In the genomic region with DNA sequence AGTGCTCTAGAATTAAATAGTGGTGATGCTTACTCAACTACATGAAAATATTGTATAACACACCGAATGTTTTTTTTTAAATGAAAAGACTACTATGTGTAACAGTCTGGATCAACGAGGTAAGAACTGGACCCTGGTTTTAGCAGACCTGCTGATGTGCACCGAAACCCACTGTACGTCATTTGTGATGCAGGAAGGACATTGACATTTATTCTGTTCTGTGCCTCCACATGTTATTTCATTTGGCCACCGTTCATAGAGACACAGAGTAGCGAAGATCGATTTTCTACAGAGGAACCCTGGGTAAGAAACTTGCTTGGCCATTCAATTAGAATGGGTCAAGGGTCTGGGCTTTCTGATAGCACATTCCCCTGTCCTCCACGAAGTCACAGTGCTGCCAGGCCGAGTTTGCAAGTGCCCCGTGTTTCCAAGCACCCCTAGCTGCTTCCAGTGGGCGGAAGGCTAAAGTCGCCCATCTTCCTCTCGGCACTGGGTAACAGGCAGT, we compare ENCODE assay signal across 8 mouse cellular contexts. TPM values are rescaled to one million over a fixed set of nuclear protein-coding genes. Genes with fewer than 3 reads are reported as not detected.
DNase-seq lines count a peak whose midpoint lies in the region; ATAC-seq and TF ChIP-seq lines count a peak whose summit lies in the region.

No protein-coding gene starts in this region.

- no peaks in the 10 kb centered on the region for H3K36me3 ChIP-seq in heart, adult 2 months (ENCODE audit: control insufficient read depth, insufficient read depth, low read length)
- H3K36me3 ChIP-seq in forebrain, embryonic 11.5 days (ENCODE audit: control insufficient read depth, insufficient read depth, low read length): peaks cover 10% of the 10 kb centered on the region
- H3K36me3 ChIP-seq in liver, embryonic 12.5 days: peaks cover 31% of the 10 kb centered on the region

- no peak; the same call in 1 of the 2 replicates for ATAC-seq in forebrain, embryonic 11.5 days (replicated peaks; ENCODE audit: low FRiP score)
- no peak; the same call in 1 of the 2 replicates for ATAC-seq in liver, embryonic 12.5 days
- no peak; the same call in 1 of the 2 replicates for ATAC-seq in monocyte, adult 5-6 weeks (replicated peaks; ENCODE audit: insufficient number of reproducible peaks, low FRiP score, low TSS enrichment, poor library complexity, severe bottlenecking)

- H3K4me2 ChIP-seq in forebrain, embryonic 11.5 days (ENCODE audit: low read depth, low read length, severe bottlenecking): peak overlapping the region; percentile 95
- H3K4me2 ChIP-seq in liver, embryonic 12.5 days: peak overlapping the region; percentile 94

- TF ChIP-seq CTCF in heart, adult 2 months (IDR thresholded peaks at IDR 0.05): no peak

- no peaks in the 10 kb centered on the region for H3K9me3 ChIP-seq in forebrain, embryonic 11.5 days (ENCODE audit: control insufficient read depth, low read length)
- no peaks in the 10 kb centered on the region for H3K9me3 ChIP-seq in liver, embryonic 12.5 days (replicated peaks)

- H3K79me2 ChIP-seq in heart, adult 2 months (replicated peaks; ENCODE audit: control insufficient read depth, insufficient read depth, low read length): no peaks in the 10 kb centered on the region

- TF ChIP-seq POLR2A in heart, adult 2 months (IDR thresholded peaks at IDR 0.05; ENCODE audit: insufficient read depth, low read depth, low read length): no peak

- H3K27ac ChIP-seq in heart, adult 2 months: peak overlapping the region; percentile 100
- peak overlapping the region; percentile 83 for H3K27ac ChIP-seq in forebrain, embryonic 11.5 days (ENCODE audit: low read depth, low read length)
- H3K27ac ChIP-seq in liver, embryonic 12.5 days: peak overlapping the region; percentile 89

- peaks cover 19% of the 10 kb centered on the region for H3K4me1 ChIP-seq in heart, adult 2 months (ENCODE audit: control insufficient read depth, insufficient read depth, low read length)
- peaks cover 16% of the 10 kb centered on the region; the same call in 1 of the 2 replicates for H3K4me1 ChIP-seq in forebrain, embryonic 11.5 days (replicated peaks; ENCODE audit: control insufficient read depth, insufficient read depth, low read length)
- H3K4me1 ChIP-seq in liver, embryonic 12.5 days: peaks cover 60% of the 10 kb centered on the region

- intact Hi-C loops in heart, adult 2 months (cut with DNase I): no loop called here
- intact Hi-C loops in heart, postnatal 36 days (cut with DNase I): no loop called here
- intact Hi-C loops in gastrocnemius, postnatal 36 days (cut with DNase I): no loop called here

- DNase-seq in heart, adult 2 months: no peak
- DNase-seq in heart, postnatal 36 days: no peak
- DNase-seq in 3T3-L1 (ENCODE audit: low read depth, low spot score): peak; percentile 55
- DNase-seq in forebrain, embryonic 11.5 days (ENCODE audit: low spot score): no peak
- DNase-seq in testis, postnatal 10 days (ENCODE audit: low spot score): no peak
- no peak for DNase-seq in gastrocnemius, postnatal 36 days

- no peaks in the 10 kb centered on the region for H3K27me3 ChIP-seq in heart, adult 2 months (ENCODE audit: control insufficient read depth, insufficient read depth, low read length)
- no peaks in the 10 kb centered on the region for H3K27me3 ChIP-seq in forebrain, embryonic 11.5 days (ENCODE audit: control insufficient read depth, insufficient read depth, low read length)
- no peaks in the 10 kb centered on the region for H3K27me3 ChIP-seq in liver, embryonic 12.5 days (replicated peaks)

- H3K9ac ChIP-seq in heart, adult 2 months (ENCODE audit: low read depth, low read length): peak overlapping the region; percentile 91
- H3K9ac ChIP-seq in forebrain, embryonic 11.5 days (ENCODE audit: low read length): peak overlapping the region; percentile 86
- H3K9ac ChIP-seq in liver, embryonic 12.5 days: peak overlapping the region; percentile 87

- no peak for TF ChIP-seq EP300 in heart, adult 2 months (IDR thresholded peaks at IDR 0.05; ENCODE audit: insufficient read depth, low read depth, low read length)

- WGBS in heart, adult 2 months: 6% methylated on average over 13 of the region's 13 CpGs
- 9% methylated on average over 13 of the region's 13 CpGs for WGBS in forebrain, embryonic 11.5 days
- 7% methylated on average over 13 of the region's 13 CpGs for WGBS in liver, embryonic 12.5 days (ENCODE audit: insufficient replicate concordance)

- peak overlapping the region; percentile 70 for H3K4me3 ChIP-seq in heart, adult 2 months
- H3K4me3 ChIP-seq in forebrain, embryonic 11.5 days (ENCODE audit: low read depth, low read length): peak overlapping the region; percentile 57
- peak overlapping the region; percentile 74 for H3K4me3 ChIP-seq in liver, embryonic 12.5 days

RNA-seq across cellular contexts. Expression of gene Lrsam1, which starts 4.8 kb away (rescaled TPM):
- total RNA-seq in heart, adult 2 months (2021): 10 to 100 TPM; 12.6 to 16.3 TPM
- polyA plus RNA-seq in heart, adult 2 months (2012; rRNA removed): 11.4 and 14.8 TPM in 2 replicates
- 10 to 100 TPM; 14.1 to 17.0 TPM for total RNA-seq in heart, postnatal 36 days (2021)
- 10.7 and 13.0 TPM in 2 replicates for polyA plus RNA-seq in forebrain, embryonic 11.5 days (2014; fragmentation: Nextera tagmentation; extraction: Ambion mirVana)
- 3.5 and 4.4 TPM in 2 replicates for polyA plus RNA-seq in liver, embryonic 12.5 days (2016; fragmentation: Nextera tagmentation; extraction: Ambion mirVana)
- 5.4 to 13.6 TPM (median 6.6 TPM) in 3 replicates for total RNA-seq in monocyte, adult 5-6 weeks (2017)
- total RNA-seq in gastrocnemius, postnatal 36 days (2021): 1 to 10 TPM; 9.1 to 9.4 TPM

RNA-seq across cellular contexts. Expression of gene Rpl12, which starts 4.9 kb away (rescaled TPM):
- total RNA-seq in heart, adult 2 months (2021): 10 to 100 TPM; 60.6 to 64.0 TPM
- polyA plus RNA-seq in heart, adult 2 months (2012; rRNA removed): 150 and 174 TPM in 2 replicates
- 10 to 100 TPM; 56.4 to 65.9 TPM for total RNA-seq in heart, postnatal 36 days (2021)
- polyA plus RNA-seq in forebrain, embryonic 11.5 days (2014; fragmentation: Nextera tagmentation; extraction: Ambion mirVana): 134 and 151 TPM in 2 replicates
- polyA plus RNA-seq in liver, embryonic 12.5 days (2016; fragmentation: Nextera tagmentation; extraction: Ambion mirVana): 171 and 174 TPM in 2 replicates
- total RNA-seq in monocyte, adult 5-6 weeks (2017): 941 to 1,144 TPM (median 1,080 TPM) in 3 replicates
- total RNA-seq in gastrocnemius, postnatal 36 days (2021): 10 to 100 TPM; 45.3 to 75.3 TPM

RNA-seq across cellular contexts. Expression of gene Slc2a8, which starts 15.6 kb away (rescaled TPM):
- 10 to 100 TPM; 12.8 to 16.6 TPM for total RNA-seq in heart, adult 2 months (2021)
- polyA plus RNA-seq in heart, adult 2 months (2012; rRNA removed): 25.2 and 35.7 TPM in 2 replicates
- 10 to 100 TPM; 18.3 to 26.7 TPM for total RNA-seq in heart, postnatal 36 days (2021)
- 11.8 and 13.4 TPM in 2 replicates for polyA plus RNA-seq in forebrain, embryonic 11.5 days (2014; fragmentation: Nextera tagmentation; extraction: Ambion mirVana)
- 11.2 and 11.9 TPM in 2 replicates for polyA plus RNA-seq in liver, embryonic 12.5 days (2016; fragmentation: Nextera tagmentation; extraction: Ambion mirVana)
- 1.1 to 4.2 TPM (median 1.4 TPM) in 3 replicates for total RNA-seq in monocyte, adult 5-6 weeks (2017)
- 1 to 10 TPM; 9.1 to 10.0 TPM for total RNA-seq in gastrocnemius, postnatal 36 days (2021)

Comparison
In these comparisons a context has a peak if more than half of its experiments do, and no peak if none do; other contexts are left out.
1. RNA of gene Rpl12, which starts 4.9 kb away (total RNA-seq): 941 to 1,144 TPM in monocyte, adult 5-6 weeks; 45.3 to 75.3 TPM in gastrocnemius, postnatal 36 days, 56.4 to 65.9 TPM in heart, postnatal 36 days and 60.6 to 64.0 TPM in heart, adult 2 months; every median in the first group is over 10 times any median in the second.
2. Peak in every context shown above with its lines, with median percentiles within 50 percentile points of each other: H3K27ac ChIP-seq, H3K4me3 ChIP-seq and H3K9ac ChIP-seq.